In genomic region chrX:99149047-99149446, GRCm38 (mm10) we compare ENCODE assay signal across 16 mouse cellular contexts. TPM values are rescaled to one million over a fixed set of nuclear protein-coding genes. Genes with fewer than 3 reads are reported as not detected.
DNase-seq lines count a peak whose midpoint lies in the region; ATAC-seq lines count a peak whose summit lies in the region.
"Had no signal": no experiment of that assay in that cellular context is flagged by ENCODE, and none has a peak within 500 bp of the region (broad histone marks: within the 10 kb centered on the region; RNA-seq: fewer than 3 reads in every experiment).

No protein-coding gene starts in this region.

- H3K4me1 ChIP-seq in kidney, embryonic 15.5 days, result peaks cover 45% of the 10 kb centered on the region
- H3K4me1 ChIP-seq in forebrain, embryonic 15.5 days, result peaks cover 92% of the 10 kb centered on the region
- H3K4me1 ChIP-seq in neural tube, embryonic 15.5 days, result peaks cover 7% of the 10 kb centered on the region; the same call in 1 of the 2 replicates

- no peak overlapping the region for H3K9ac ChIP-seq in kidney, embryonic 15.5 days
- H3K9ac ChIP-seq in forebrain, embryonic 15.5 days (replicated peaks), result no peak overlapping the region
- H3K9ac ChIP-seq in neural tube, embryonic 15.5 days (replicated peaks), result no peak overlapping the region

- H3K27ac ChIP-seq in kidney, embryonic 15.5 days, result peak overlapping the region; percentile 58
- H3K27ac ChIP-seq in forebrain, embryonic 15.5 days (replicated peaks), result peak overlapping the region; percentile 82
- H3K27ac ChIP-seq in neural tube, embryonic 15.5 days (replicated peaks), result no peak overlapping the region
- H3K27ac ChIP-seq: macrophage had no signal

- peaks cover 14% of the 10 kb centered on the region; the same call in 1 of the 2 replicates for H3K27me3 ChIP-seq in kidney, embryonic 15.5 days
- no peaks in the 10 kb centered on the region for H3K27me3 ChIP-seq in forebrain, embryonic 15.5 days
- peaks cover 16% of the 10 kb centered on the region for H3K27me3 ChIP-seq in neural tube, embryonic 15.5 days (replicated peaks)

- ATAC-seq in kidney, embryonic 15.5 days (replicated peaks; ENCODE audit: low FRiP score), result no peak
- peak; percentile 65 for ATAC-seq in common myeloid progenitor, adult 5-6 weeks (replicated peaks; ENCODE audit: low read depth, poor library complexity, severe bottlenecking)
- ATAC-seq in forebrain, embryonic 15.5 days (replicated peaks), result no peak
- no peak for ATAC-seq in neural tube, embryonic 15.5 days (ENCODE audit: low FRiP score)
- ATAC-seq: CD4-positive, CD25-positive, alpha-beta regulatory T cell, adult 4 months; midbrain, embryonic 16.5 days had no signal

- DNase-seq in kidney, postnatal 4 days, result no peak
- peak; percentile 11 for DNase-seq in lung, postnatal 36 days
- no peak for DNase-seq in embryo, embryonic 11 days
- DNase-seq: adrenal gland, adult 2 months; cerebellum, adult 8-10 months; heart, adult 18-20 months; liver; right cerebral cortex, postnatal 25 days had no signal

- peaks cover 41% of the 10 kb centered on the region for H3K36me3 ChIP-seq in kidney, embryonic 15.5 days
- peaks cover 13% of the 10 kb centered on the region for H3K36me3 ChIP-seq in forebrain, embryonic 15.5 days
- peaks cover 6% of the 10 kb centered on the region; the same call in 1 of the 2 replicates for H3K36me3 ChIP-seq in neural tube, embryonic 15.5 days

- WGBS in kidney, embryonic 15.5 days, result 60% methylated on average over 7 of the region's 7 CpGs
- WGBS in forebrain, embryonic 15.5 days, result 33% methylated on average over 7 of the region's 7 CpGs
- 68% methylated on average over 7 of the region's 7 CpGs for WGBS in neural tube, embryonic 15.5 days

- H3K4me2 ChIP-seq in kidney, embryonic 15.5 days, result no peak overlapping the region
- H3K4me2 ChIP-seq in forebrain, embryonic 15.5 days (replicated peaks), result no peak overlapping the region
- H3K4me2 ChIP-seq in neural tube, embryonic 15.5 days, result no peak overlapping the region

- H3K9me3 ChIP-seq in kidney, embryonic 15.5 days (replicated peaks), result no peaks in the 10 kb centered on the region
- no peaks in the 10 kb centered on the region for H3K9me3 ChIP-seq in forebrain, embryonic 15.5 days
- no peaks in the 10 kb centered on the region for H3K9me3 ChIP-seq in neural tube, embryonic 15.5 days (replicated peaks)

- H3K4me3 ChIP-seq in kidney, embryonic 15.5 days (replicated peaks), result no peak overlapping the region
- no peak overlapping the region for H3K4me3 ChIP-seq in forebrain, embryonic 15.5 days
- H3K4me3 ChIP-seq in neural tube, embryonic 15.5 days (replicated peaks), result no peak overlapping the region
- H3K4me3 ChIP-seq: erythroblast, embryonic 14.5 days had no signal

RNA-seq across cellular contexts. Expression of gene Efnb1, which starts 13.1 kb away (rescaled TPM):
- polyA plus RNA-seq in kidney, embryonic 15.5 days (2015; fragmentation: Nextera tagmentation; extraction: Ambion mirVana), result 62.1 and 69.5 TPM in 2 replicates
- 3.0 and 3.1 TPM in 2 replicates for total RNA-seq in common myeloid progenitor, adult 5-6 weeks (2017)
- 74.8 and 86.5 TPM in 2 replicates for polyA plus RNA-seq in forebrain, embryonic 15.5 days (2015; fragmentation: Nextera tagmentation; extraction: Ambion mirVana)
- 19.3 and 19.4 TPM in 2 replicates for polyA plus RNA-seq in neural tube, embryonic 15.5 days (2015; fragmentation: Nextera tagmentation; extraction: Ambion mirVana)
